Mouse (Mus musculus): Measurements from ENCODE around the gene Pld4.

Gene Pld4

GRCm38 (mm10) chr12:112760154-112760926 is at the start of gene Pld4:
Gene Pld4, plus strand, starts transcription at chr12:112760655.
- peak in 1 of 2 experiments; percentile 3 for DNase-seq (ENCODE audit: low spot score in 2 of 2)

GRCm38 (mm10) chr12:112713984-112714383 is 46.5 kb upstream of the Pld4 start:
- DNase-seq (ENCODE audit: low spot score in 2 of 2), result no peak

- DNase-seq (ENCODE audit: low spot score in 2 of 2), result no peak
Measured at GRCm38 (mm10) chr12:112717140-112717539, 43.3 kb upstream of the Pld4 start.

GRCm38 (mm10) chr12:112718995-112719394 is 41.5 kb upstream of the Pld4 start:
- no peak for DNase-seq (ENCODE audit: low spot score in 2 of 2)

- no peak for DNase-seq (ENCODE audit: low spot score in 2 of 2)
Measured at GRCm38 (mm10) chr12:112720216-112720615, 40.2 kb upstream of the Pld4 start, which contains the start of gene Cep170b. Gene Cep170b, plus strand, starts transcription at chr12:112720455.

- no peak for DNase-seq (ENCODE audit: low spot score in 2 of 2)
Measured at GRCm38 (mm10) chr12:112720890-112721423, 39.5 kb upstream of the Pld4 start.

- DNase-seq (ENCODE audit: low spot score in 2 of 2), result no peak
Measured at GRCm38 (mm10) chr12:112721424-112722239, 38.8 kb upstream of the Pld4 start.

GRCm38 (mm10) chr12:112722240-112723027 is 38.0 kb upstream of the Pld4 start:
- DNase-seq (ENCODE audit: low spot score in 2 of 2), result no peak

GRCm38 (mm10) chr12:112723028-112723330 is 37.5 kb upstream of the Pld4 start:
- DNase-seq (ENCODE audit: low spot score in 2 of 2), result no peak

GRCm38 (mm10) chr12:112723445-112723844 is 37.0 kb upstream of the Pld4 start:
- DNase-seq (ENCODE audit: low spot score in 2 of 2), result no peak

GRCm38 (mm10) chr12:112724077-112724805 is 36.2 kb upstream of the Pld4 start:
- DNase-seq (ENCODE audit: low spot score in 2 of 2), result peak; percentile 62 to 64

GRCm38 (mm10) chr12:112727801-112728200 is 32.7 kb upstream of the Pld4 start:
- no peak for DNase-seq (ENCODE audit: low spot score in 2 of 2)

- no peak for DNase-seq (ENCODE audit: low spot score in 2 of 2)
Measured at GRCm38 (mm10) chr12:112730808-112731207, 29.6 kb upstream of the Pld4 start.

- no peak for DNase-seq (ENCODE audit: low spot score in 2 of 2)
Measured at GRCm38 (mm10) chr12:112732591-112732990, 27.9 kb upstream of the Pld4 start.

GRCm38 (mm10) chr12:112734108-112734820 is 26.2 kb upstream of the Pld4 start:
- DNase-seq (ENCODE audit: low spot score in 2 of 2), result no peak

GRCm38 (mm10) chr12:112734881-112735655 is 25.4 kb upstream of the Pld4 start:
- no peak for DNase-seq (ENCODE audit: low spot score in 2 of 2)

GRCm38 (mm10) chr12:112735896-112736635 is 24.4 kb upstream of the Pld4 start:
- no peak for DNase-seq (ENCODE audit: low spot score in 2 of 2)

- no peak for DNase-seq (ENCODE audit: low spot score in 2 of 2)
Measured at GRCm38 (mm10) chr12:112736636-112736925, 23.9 kb upstream of the Pld4 start.

- DNase-seq (ENCODE audit: low spot score in 2 of 2), result no peak
Measured at GRCm38 (mm10) chr12:112737081-112737480, 23.4 kb upstream of the Pld4 start.

All from frontal cortex, postnatal 25 days (tissue).